Mouse (Mus musculus) liver, adult 2 months (tissue): ENCODE measurements around the gene Nedd4.

Experiments
- CTCF ChIP-seq: fragments of 200-500 bp; IDR thresholded peaks from 2 replicates; pipeline ENCODE4 v1.5.1; 2011; ENCODE audit warnings: low read depth, low read length, control low read depth
- POLR2A ChIP-seq: fragments of 200-500 bp; IDR thresholded peaks from 2 replicates; pipeline ENCODE4 v1.6.1; 2011; ENCODE audit warnings: low read length, control low read depth; ENCODE audit not compliant: insufficient read depth; ENCODE audit errors: extremely low read depth

DNA sequence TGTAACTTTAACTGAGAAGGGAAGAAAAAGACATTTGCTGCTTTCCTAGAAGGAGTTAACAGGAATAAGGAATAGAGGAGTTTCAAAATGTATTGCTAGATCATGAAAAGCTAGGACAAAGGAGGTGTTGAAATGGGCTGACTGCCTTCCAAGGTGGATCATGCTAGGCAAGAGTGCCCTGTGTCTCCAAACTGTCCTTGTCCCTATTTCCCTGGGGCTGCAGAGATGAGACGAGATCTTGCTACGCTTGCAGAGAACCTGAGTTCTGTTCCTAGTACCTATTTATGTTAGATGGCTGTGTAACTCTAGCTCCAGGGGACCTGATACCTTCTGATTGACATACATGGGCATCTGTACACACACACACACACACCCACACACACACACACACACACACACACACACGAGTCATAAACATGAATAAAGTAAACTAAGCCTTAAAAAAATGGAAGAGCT lies 13.6 kb downstream of the Nedd4 start:
- TF ChIP-seq POLR2A: no peak
- no peak for TF ChIP-seq CTCF
